In the genomic region with DNA sequence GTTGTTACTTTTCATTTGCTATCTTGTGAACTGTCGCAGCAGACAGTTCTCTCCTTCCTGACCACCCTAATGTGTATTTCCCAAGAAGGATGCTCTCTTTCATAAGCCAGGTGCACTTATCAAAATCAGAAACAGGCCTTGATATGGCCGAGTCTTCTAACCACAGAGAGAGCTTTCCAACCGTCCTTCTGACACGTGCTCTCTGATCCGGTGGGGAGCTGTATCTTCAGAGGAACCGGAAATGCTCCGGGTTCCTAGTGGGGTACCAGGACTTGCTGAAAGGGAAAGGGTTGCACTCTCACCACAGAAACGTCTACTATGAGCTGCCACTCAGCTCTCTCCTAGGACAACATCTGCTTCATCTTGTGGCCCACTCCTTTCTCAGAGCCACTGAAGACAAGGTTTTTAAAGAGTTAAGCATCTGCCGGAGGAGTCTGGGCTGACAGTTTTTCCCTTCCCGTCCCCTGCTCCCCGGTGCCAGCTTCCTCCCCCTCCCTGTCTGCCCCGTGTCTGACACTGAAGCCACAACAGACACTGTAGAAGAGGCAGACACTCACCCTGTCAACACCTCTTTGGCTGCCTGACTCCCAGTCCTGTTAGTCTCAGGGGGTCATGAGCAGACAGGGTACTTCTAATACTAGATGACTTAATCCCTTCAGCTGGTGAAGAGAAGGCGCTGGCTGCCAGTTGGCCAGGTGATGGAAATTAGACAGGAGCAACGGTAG, we compare ENCODE assay signal across 10 mouse cellular contexts.
DNase-seq lines count a peak whose midpoint lies in the region; ATAC-seq and TF ChIP-seq lines count a peak whose summit lies in the region.
"Had no signal": no experiment of that assay in that cellular context is flagged by ENCODE, and none has a peak within 500 bp of the region (broad histone marks: within the 10 kb centered on the region; RNA-seq: fewer than 3 reads in every experiment).

No protein-coding gene starts in this region.

- ATAC-seq in heart, embryonic 14.5 days (ENCODE audit: insufficient number of reproducible peaks, insufficient read depth, low FRiP score, low read depth), result peak; percentile 71; the same call in 1 of the 2 replicates
- ATAC-seq in inflammation-experienced regulatory T-cells, adult 6 months, result peak; percentile 58
- ATAC-seq in intestine, postnatal 0 days, result no peak

- intact Hi-C loops in heart, adult 2 months (cut with DNase I), result no loop called here

- peaks cover 21% of the 10 kb centered on the region; the same call in 1 of the 2 replicates for H3K27me3 ChIP-seq in heart, embryonic 14.5 days (ENCODE audit: control insufficient read depth, insufficient read depth, low read length)
- no peaks in the 10 kb centered on the region for H3K27me3 ChIP-seq in heart, adult 2 months (ENCODE audit: control insufficient read depth, insufficient read depth, low read length)
- no peaks in the 10 kb centered on the region for H3K27me3 ChIP-seq in intestine, postnatal 0 days (replicated peaks; ENCODE audit: control insufficient read depth, insufficient read depth, low read length)
- H3K27me3 ChIP-seq: neural tube, embryonic 13.5 days; stomach, embryonic 15.5 days had no signal

- H3K4me2 ChIP-seq in heart, embryonic 14.5 days (ENCODE audit: low read length), result peak overlapping the region; percentile 41
- no peak overlapping the region for H3K4me2 ChIP-seq in intestine, postnatal 0 days (replicated peaks; ENCODE audit: low read depth)
- H3K4me2 ChIP-seq: neural tube, embryonic 13.5 days; stomach, embryonic 15.5 days had no signal

- 4% methylated on average over 14 of the region's 14 CpGs for WGBS in heart, embryonic 14.5 days
- 9% methylated on average over 14 of the region's 14 CpGs for WGBS in heart, adult 2 months
- WGBS in bone marrow, adult 2 months, result 3% methylated on average over 14 of the region's 14 CpGs
- WGBS in intestine, postnatal 0 days, result 47% methylated on average over 14 of the region's 14 CpGs

- no peak for TF ChIP-seq CTCF in heart, adult 2 months (IDR thresholded peaks at IDR 0.05)
- no peak for TF ChIP-seq CTCF in bone marrow, adult 2 months (IDR thresholded peaks at IDR 0.05; ENCODE audit: control insufficient read depth, insufficient read depth, low read length)
- TF ChIP-seq CTCF in intestine, postnatal 0 days (IDR thresholded peaks at IDR 0.05; ENCODE audit: low read depth), result no peak
- no peak for TF ChIP-seq CTCF in layer of hippocampus, adult 2 months (conservative IDR thresholded peaks at IDR 0.05)

- DNase-seq in heart, adult 2 months, result no peak
- DNase-seq in thymus, adult 18-20 months, result peak; percentile 65 to 77
- DNase-seq in layer of hippocampus, adult 2 months (ENCODE audit: low spot score in 2 of 2), result no peak
- no peak for DNase-seq in layer of hippocampus, postnatal 25 days (ENCODE audit: extremely low spot score in 1 of 2, low spot score in 1 of 2)

- no peak overlapping the region for H3K9ac ChIP-seq in heart, embryonic 14.5 days (ENCODE audit: low read length)
- no peak overlapping the region for H3K9ac ChIP-seq in heart, adult 2 months (ENCODE audit: low read depth, low read length)
- H3K9ac ChIP-seq in intestine, postnatal 0 days (ENCODE audit: low read depth, low read length), result no peak overlapping the region
- H3K9ac ChIP-seq: neural tube, embryonic 13.5 days; stomach, embryonic 15.5 days had no signal

- no peak for TF ChIP-seq EP300 in heart, adult 2 months (IDR thresholded peaks at IDR 0.05; ENCODE audit: insufficient read depth, low read depth, low read length)

- no peaks in the 10 kb centered on the region for H3K36me3 ChIP-seq in heart, embryonic 14.5 days (ENCODE audit: control insufficient read depth, insufficient read depth, low read length)
- no peaks in the 10 kb centered on the region for H3K36me3 ChIP-seq in heart, adult 2 months (ENCODE audit: control insufficient read depth, insufficient read depth, low read length)
- no peaks in the 10 kb centered on the region for H3K36me3 ChIP-seq in intestine, postnatal 0 days (ENCODE audit: control insufficient read depth, insufficient read depth)
- H3K36me3 ChIP-seq: neural tube, embryonic 13.5 days; stomach, embryonic 15.5 days had no signal

- no peaks in the 10 kb centered on the region for H3K9me3 ChIP-seq in heart, embryonic 14.5 days (ENCODE audit: control insufficient read depth, low read length)
- H3K9me3 ChIP-seq in intestine, postnatal 0 days (ENCODE audit: control insufficient read depth), result no peaks in the 10 kb centered on the region
- H3K9me3 ChIP-seq: neural tube, embryonic 13.5 days; stomach, embryonic 15.5 days had no signal

- no peaks in the 10 kb centered on the region for H3K79me2 ChIP-seq in heart, adult 2 months (replicated peaks; ENCODE audit: control insufficient read depth, insufficient read depth, low read length)

- no peak overlapping the region for H3K27ac ChIP-seq in heart, embryonic 14.5 days (replicated peaks in 1 of 2; ENCODE audit: control insufficient read depth in 1 of 2, insufficient read depth in 1 of 2, low read depth in 2 of 2, low read length in 2 of 2)
- no peak overlapping the region for H3K27ac ChIP-seq in heart, adult 2 months
- peak overlapping the region; percentile 21; the same call in 1 of the 2 replicates for H3K27ac ChIP-seq in bone marrow, adult 2 months (ENCODE audit: control insufficient read depth, insufficient read depth, low read depth, low read length, poor library complexity)
- no peak overlapping the region for H3K27ac ChIP-seq in intestine, postnatal 0 days (ENCODE audit: low read depth, low read length)
- H3K27ac ChIP-seq in layer of hippocampus, adult 2 months, result no peak overlapping the region
- H3K27ac ChIP-seq: neural tube, embryonic 13.5 days; stomach, embryonic 15.5 days had no signal

- peaks cover 7 to 12% of the 10 kb centered on the region in 2 experiments for H3K4me1 ChIP-seq in heart, embryonic 14.5 days (ENCODE audit: control insufficient read depth in 2 of 2, insufficient read depth in 2 of 2, low read length in 2 of 2)
- H3K4me1 ChIP-seq in heart, adult 2 months (ENCODE audit: control insufficient read depth, insufficient read depth, low read length), result peaks cover 1% of the 10 kb centered on the region
- H3K4me1 ChIP-seq in bone marrow, adult 2 months (ENCODE audit: control insufficient read depth, insufficient read depth, low read length), result peaks cover 5% of the 10 kb centered on the region; the same call in 1 of the 2 replicates
- no peaks in the 10 kb centered on the region for H3K4me1 ChIP-seq in intestine, postnatal 0 days (replicated peaks; ENCODE audit: control insufficient read depth, insufficient read depth, low read length)
- H3K4me1 ChIP-seq: stomach, embryonic 15.5 days had no signal

- no peak overlapping the region for H3K4me3 ChIP-seq in heart, embryonic 14.5 days (ENCODE audit: control insufficient read depth in 1 of 2, insufficient read depth in 1 of 2, low read depth in 1 of 2, low read length in 2 of 2)
- no peak overlapping the region for H3K4me3 ChIP-seq in heart, adult 2 months
- H3K4me3 ChIP-seq in bone marrow, adult 2 months (replicated peaks; ENCODE audit: control insufficient read depth, low read depth, low read length), result no peak overlapping the region
- H3K4me3 ChIP-seq in intestine, postnatal 0 days (ENCODE audit: low read depth, low read length), result no peak overlapping the region
- H3K4me3 ChIP-seq in layer of hippocampus, adult 2 months, result no peak overlapping the region
- H3K4me3 ChIP-seq: neural tube, embryonic 13.5 days; stomach, embryonic 15.5 days had no signal

- no peak for TF ChIP-seq POLR2A in heart, adult 2 months (IDR thresholded peaks at IDR 0.05; ENCODE audit: insufficient read depth, low read depth, low read length)
- TF ChIP-seq POLR2A in bone marrow, adult 2 months (IDR thresholded peaks at IDR 0.05; ENCODE audit: borderline replicate concordance, control insufficient read depth, low read depth, low read length), result no peak

Comparison
In these comparisons a context has a peak if more than half of its experiments do, and no peak if none do; other contexts are left out.
1. DNase-seq: peak in thymus, adult 18-20 months (2 of 2); none in heart, adult 2 months (0 of 2), layer of hippocampus, adult 2 months (0 of 2) and layer of hippocampus, postnatal 25 days (0 of 2).